Mouse (Mus musculus): Measurements from ENCODE around the gene Zdhhc19. TPM values are rescaled to one million over a fixed set of nuclear protein-coding genes. Genes with fewer than 3 reads are reported as not detected.

The Zdhhc19 gene
- polyA plus RNA-seq, 1 experiment from 2014 or later: not detected

Other genes with a start within 250 kb of the Zdhhc19 start
- 20.1 and 23.9 TPM in 2 replicates for gene Fbxo45, start 249.1 kb upstream of the Zdhhc19 start, polyA plus RNA-seq (2016; fragmentation: Nextera tagmentation; extraction: Ambion mirVana)
- gene Wdr53, start 249.0 kb upstream of the Zdhhc19 start, polyA plus RNA-seq (2016; fragmentation: Nextera tagmentation; extraction: Ambion mirVana): 18.4 and 19.0 TPM in 2 replicates
- not detected in 2 replicates for gene Smco1, start 224.8 kb upstream of the Zdhhc19 start, polyA plus RNA-seq (2016; fragmentation: Nextera tagmentation; extraction: Ambion mirVana)
- gene Rnf168, start 218.8 kb upstream of the Zdhhc19 start, polyA plus RNA-seq (2016; fragmentation: Nextera tagmentation; extraction: Ambion mirVana): 35.7 and 39.7 TPM in 2 replicates
- gene Ubxn7, start 164.0 kb upstream of the Zdhhc19 start, polyA plus RNA-seq (2016; fragmentation: Nextera tagmentation; extraction: Ambion mirVana): 34.6 and 34.8 TPM in 2 replicates
- not detected in 2 replicates for gene Tm4sf19, start 95.8 kb upstream of the Zdhhc19 start, polyA plus RNA-seq (2016; fragmentation: Nextera tagmentation; extraction: Ambion mirVana)
- 31.4 and 31.9 TPM in 2 replicates for gene Tctex1d2, start 76.6 kb upstream of the Zdhhc19 start, polyA plus RNA-seq (2016; fragmentation: Nextera tagmentation; extraction: Ambion mirVana)
- gene Pcyt1a, start 65.3 kb upstream of the Zdhhc19 start, polyA plus RNA-seq (2016; fragmentation: Nextera tagmentation; extraction: Ambion mirVana): 35.2 and 37.4 TPM in 2 replicates
- gene Slc51a, start 8.4 kb upstream of the Zdhhc19 start, polyA plus RNA-seq (2016; fragmentation: Nextera tagmentation; extraction: Ambion mirVana): 0.31 and 0.38 TPM in 2 replicates
- gene Tfrc, start 112.7 kb downstream of the Zdhhc19 start, polyA plus RNA-seq (2016; fragmentation: Nextera tagmentation; extraction: Ambion mirVana): 40.7 and 43.9 TPM in 2 replicates
- gene Tnk2, start 147.6 kb downstream of the Zdhhc19 start, polyA plus RNA-seq (2016; fragmentation: Nextera tagmentation; extraction: Ambion mirVana): 11.9 and 12.0 TPM in 2 replicates
- gene Muc4, start 239.6 kb downstream of the Zdhhc19 start, polyA plus RNA-seq (2016; fragmentation: Nextera tagmentation; extraction: Ambion mirVana): not detected in 2 replicates

Data from limb, embryonic 12.5 days (tissue).